Mouse (Mus musculus) 416B (cell line): ENCODE measurements around the gene Nsun2.

Experiments
- DNase-seq: peaks from one replicate; pipeline ENCODE4 v3.0.0; 2011; ENCODE audit warnings: low read depth

Nsun2 gene

GRCm38 (mm10) chr13:69636816-69637215, 103.3 kb downstream of the Nsun2 start:
- DNase-seq = no peak

DNA sequence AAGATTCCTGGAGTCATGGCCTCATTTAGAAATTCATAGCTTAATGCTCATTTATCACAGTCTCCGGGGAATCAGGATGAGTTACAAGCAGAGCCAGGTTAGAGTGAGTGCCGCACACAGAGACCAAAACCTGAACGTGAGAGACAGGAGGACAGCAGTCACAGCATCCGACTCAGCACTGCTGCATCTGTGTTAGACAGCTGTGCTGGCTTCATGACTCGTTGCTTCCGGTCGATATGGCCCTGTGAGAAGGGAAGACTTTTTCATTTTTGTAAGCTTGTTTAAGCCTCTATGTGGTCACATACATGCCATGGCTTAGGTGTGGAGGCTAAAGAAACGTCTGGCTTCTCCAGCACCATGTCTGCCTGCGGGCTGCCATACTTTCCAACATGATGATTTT, 104.1 kb downstream of the Nsun2 start:
- peak; percentile 38 for DNase-seq

DNA sequence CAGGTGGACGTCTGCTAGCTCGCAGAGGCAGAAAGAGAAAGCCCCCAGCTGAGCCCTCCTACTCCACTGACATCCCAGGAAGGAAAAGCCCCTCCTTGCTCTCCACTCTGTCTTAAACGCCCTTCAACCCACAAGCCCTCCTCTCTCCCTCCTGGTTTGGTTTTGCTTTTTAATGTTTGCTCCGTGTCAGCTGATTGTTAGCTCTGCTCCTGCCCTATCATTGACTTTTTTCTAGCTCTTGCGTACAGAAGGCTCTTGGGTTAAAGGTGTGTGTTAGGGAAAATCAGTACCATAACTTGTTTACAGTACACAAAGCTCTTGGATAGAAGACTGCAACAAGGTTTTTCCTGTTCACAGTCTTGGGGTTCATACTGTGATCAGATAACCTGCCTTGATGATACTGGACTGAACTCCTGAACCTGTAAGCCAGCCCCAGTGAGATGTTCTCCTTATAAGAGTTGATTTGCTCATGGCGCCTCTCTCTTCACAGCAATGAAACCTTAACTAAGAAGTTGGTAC, 104.6 kb downstream of the Nsun2 start:
- DNase-seq = no peak

- DNase-seq = no peak
Measured at GRCm38 (mm10) chr13:69639251-69639650, 105.7 kb downstream of the Nsun2 start.

GRCm38 (mm10) chr13:69640126-69640525, 106.6 kb downstream of the Nsun2 start:
- no peak for DNase-seq

DNA sequence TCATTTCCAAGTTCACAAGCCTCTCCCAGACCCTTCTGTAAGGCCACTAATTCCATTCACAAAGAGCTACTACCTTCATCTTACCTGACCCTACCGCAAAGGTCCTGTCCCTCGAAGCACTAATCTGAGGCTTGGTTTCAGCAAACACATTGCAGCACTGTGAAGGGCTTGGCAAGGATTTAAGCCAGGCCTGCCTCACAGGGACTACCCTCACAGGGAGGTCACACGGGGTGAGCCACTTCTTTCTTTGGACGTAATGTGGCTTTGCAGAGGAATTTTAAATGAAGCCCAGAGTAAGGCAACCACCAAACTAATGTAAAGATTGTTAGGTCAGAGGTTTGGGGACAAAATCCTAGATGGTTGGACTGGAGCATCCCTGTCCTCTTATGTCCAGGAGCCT, 107.0 kb downstream of the Nsun2 start:
- no peak for DNase-seq

GRCm38 (mm10) chr13:69641017-69641416, 107.5 kb downstream of the Nsun2 start:
- DNase-seq = no peak

- DNase-seq = no peak
Measured at GRCm38 (mm10) chr13:69642656-69643216, 109.2 kb downstream of the Nsun2 start.

DNA sequence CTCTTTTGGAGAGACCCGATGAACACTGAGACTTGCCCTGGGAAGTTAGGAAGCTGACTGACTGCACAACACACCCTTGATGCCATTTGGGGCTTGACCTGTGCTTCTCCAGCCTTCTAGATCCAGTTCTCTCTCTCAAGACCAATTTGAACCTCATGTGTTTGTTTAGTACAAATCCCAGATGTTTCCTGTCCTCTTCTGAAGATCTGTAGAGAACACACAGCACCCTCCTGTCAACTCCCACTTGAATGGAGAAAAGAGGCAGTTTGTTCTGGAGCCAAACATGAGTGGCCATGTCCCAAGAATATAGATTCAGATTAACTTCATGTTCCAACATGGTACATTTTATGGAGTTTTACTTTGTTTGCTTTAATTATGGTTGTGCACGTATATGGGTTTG, 110.4 kb downstream of the Nsun2 start:
- DNase-seq = no peak

DNA sequence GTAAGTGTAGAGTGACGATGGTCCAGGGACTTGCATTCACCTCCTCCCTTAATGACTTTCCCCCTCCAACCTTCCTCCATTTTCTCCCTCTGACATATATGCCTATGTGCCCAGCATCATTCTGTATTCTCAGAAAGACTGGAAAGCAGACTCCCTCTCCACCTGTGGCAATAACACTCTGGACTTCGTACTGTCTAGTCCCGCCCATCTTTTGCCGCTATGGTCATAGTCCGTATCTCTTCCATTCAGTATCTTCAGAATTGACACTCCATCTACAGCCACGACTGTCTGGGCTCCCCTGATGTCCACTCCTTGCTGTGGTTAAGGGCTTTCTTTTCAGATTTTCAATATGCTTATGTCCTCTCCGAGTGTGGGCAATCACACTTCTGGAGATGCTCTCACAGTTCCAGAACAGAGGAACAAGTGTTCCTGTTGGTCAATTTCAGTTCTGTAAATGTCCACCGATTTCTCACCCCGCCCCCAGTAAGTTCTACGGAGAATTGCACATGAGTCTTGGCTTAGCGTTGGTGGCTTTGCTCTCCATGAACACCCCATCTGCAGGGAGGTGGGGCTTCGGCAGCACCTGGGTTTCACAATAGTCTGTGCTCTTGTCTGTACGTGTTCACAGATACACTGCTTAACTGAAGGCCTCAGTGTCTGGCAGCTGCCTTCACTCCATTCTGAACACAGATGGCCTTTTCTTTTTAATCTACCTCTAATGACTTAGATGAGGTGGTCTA, 111.1 kb downstream of the Nsun2 start:
- no peak for DNase-seq

DNA sequence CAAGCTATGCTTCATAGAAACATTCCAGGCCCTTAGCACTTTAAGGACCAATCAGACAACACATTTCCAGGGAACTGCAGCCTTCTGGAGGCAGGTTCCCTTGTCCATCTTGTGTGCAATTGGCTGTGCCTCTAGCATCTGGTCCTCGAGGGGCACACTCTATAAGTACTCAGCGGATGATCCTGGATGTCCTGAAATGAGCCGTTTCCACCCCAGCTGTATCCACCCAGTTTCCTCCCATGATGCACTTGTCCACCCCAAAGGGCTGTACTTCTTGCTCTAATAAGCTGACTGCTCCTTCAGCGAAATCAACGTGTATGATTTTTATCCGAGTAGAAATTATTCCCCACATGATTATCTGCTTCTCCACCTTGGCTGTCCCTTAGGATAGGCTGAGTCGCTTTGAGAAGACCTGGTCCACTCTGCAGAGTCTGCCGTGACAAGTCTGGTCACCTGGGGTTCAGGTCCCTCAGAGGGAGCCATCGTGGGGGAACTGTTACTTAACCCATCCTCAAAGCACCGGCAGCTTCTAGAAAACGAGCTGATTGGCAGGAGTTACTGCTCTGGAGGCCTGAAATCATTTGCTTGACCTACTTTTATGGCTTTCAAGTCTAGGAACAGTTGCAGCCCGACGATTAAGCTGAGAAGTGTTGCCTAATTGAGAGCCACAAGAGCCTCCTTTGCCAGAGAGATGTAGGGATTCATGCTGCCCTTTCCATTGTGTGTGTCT, 112.3 kb downstream of the Nsun2 start:
- no peak for DNase-seq

GRCm38 (mm10) chr13:69646481-69646880, 112.9 kb downstream of the Nsun2 start:
- no peak for DNase-seq

- no peak for DNase-seq
Measured at GRCm38 (mm10) chr13:69654508-69654907, 121.0 kb downstream of the Nsun2 start.

DNA sequence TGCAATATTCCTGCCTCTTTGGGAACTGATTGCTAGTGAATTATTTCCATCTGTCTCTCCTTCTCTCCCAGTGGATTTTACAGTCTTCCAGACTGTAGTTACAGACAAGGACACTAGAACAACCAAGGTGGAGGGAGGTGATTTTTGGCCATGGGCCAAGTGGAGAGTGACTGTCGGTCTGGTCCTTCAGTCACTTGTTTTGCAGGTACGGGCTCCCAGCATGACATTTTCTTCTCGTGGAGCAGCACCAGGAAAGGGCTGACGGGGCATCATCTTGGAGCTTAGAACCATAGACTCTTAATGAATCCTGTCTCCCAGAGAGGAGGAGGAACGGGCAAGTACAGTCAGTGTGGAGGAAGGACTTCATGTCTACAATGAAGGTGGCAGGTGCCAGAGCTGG, 138.6 kb downstream of the Nsun2 start:
- no peak for DNase-seq

DNA sequence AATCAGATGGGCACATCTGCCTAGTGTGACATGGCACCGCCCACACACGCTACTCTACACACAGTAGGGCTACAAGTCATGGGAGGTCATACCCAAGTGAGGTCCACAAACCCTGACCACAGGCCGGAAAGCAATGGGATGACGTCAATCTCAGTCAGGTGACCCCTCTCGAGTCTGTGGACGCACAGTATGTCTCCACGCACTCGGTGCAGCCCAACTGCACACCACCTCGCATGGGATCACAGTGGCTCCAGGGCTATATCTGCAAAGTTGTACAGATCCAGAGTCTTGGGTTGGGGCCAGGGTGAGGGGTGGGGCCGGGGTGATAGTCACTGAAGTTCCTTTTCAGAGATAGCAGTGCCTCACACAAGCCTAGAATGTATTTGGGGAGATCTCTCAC, 139.0 kb downstream of the Nsun2 start:
- DNase-seq = no peak

- no peak for DNase-seq
Measured at GRCm38 (mm10) chr13:69673197-69673920, 139.8 kb downstream of the Nsun2 start.

- DNase-seq = no peak
Measured at GRCm38 (mm10) chr13:69673921-69674618, 140.5 kb downstream of the Nsun2 start.
